Mouse (Mus musculus) CH12.LX (cell line): Measurements from ENCODE around the gene Srgap1. TPM values are rescaled to one million over a fixed set of nuclear protein-coding genes. Genes with fewer than 3 reads are reported as not detected.

Experiments
- DNase-seq: peaks from one replicate; pipeline ENCODE4 v3.0.0-alpha.2; 2013; ENCODE audit errors: extremely low read depth
- H3K27ac ChIP-seq: 2 replicates; pipeline ENCODE4 v1.5.1; 2012; ENCODE audit warnings: low read depth, mild to moderate bottlenecking, control low read depth, moderate library complexity; ENCODE audit not compliant: insufficient read depth
- H3K27me3 ChIP-seq: replicated peaks from 2 replicates; pipeline ENCODE3; 2012; ENCODE audit warnings: inconsistent platforms
- H3K36me3 ChIP-seq, 2 experiments: replicated peaks in 1 of 2; 2 replicates each; pipeline versions ENCODE3 to v1.6.1; 2012; ENCODE audit warnings: inconsistent platforms in 1 of 2, low read length in 1 of 2, mild to moderate bottlenecking in 1 of 2, mixed read lengths in 1 of 2, moderate library complexity in 1 of 2; ENCODE audit not compliant: control insufficient read depth in 1 of 2, insufficient read depth in 1 of 2
- H3K4me1 ChIP-seq, 2 experiments: 2 replicates each; pipeline ENCODE4 v1.6.1; 2012; ENCODE audit warnings: inconsistent platforms in 1 of 2, moderate library complexity in 1 of 2; ENCODE audit not compliant: insufficient read depth in 2 of 2, control insufficient read depth in 1 of 2
- H3K4me2 ChIP-seq: 2 replicates; pipeline ENCODE4 v1.6.1; 2012; ENCODE audit warnings: low read depth, mild to moderate bottlenecking, control low read depth; ENCODE audit not compliant: poor library complexity, insufficient read depth, severe bottlenecking
- H3K4me3 ChIP-seq, 3 experiments: fragments of 150-350 bp in 1 of 3; sonication (generic) in 1 of 3; replicated peaks in 1 of 3; 2 replicates each; pipeline versions ENCODE3 to v1.5.1; 2011 to 2012; ENCODE audit warnings: low read depth in 2 of 3, low read length in 2 of 3, mild to moderate bottlenecking in 2 of 3, moderate library complexity in 2 of 3, control low read depth in 1 of 3, improper control_type of control experiment in 1 of 3, inconsistent platforms in 1 of 3, mixed read lengths in 1 of 3; ENCODE audit not compliant: poor library complexity in 1 of 3
- H3K79me2 ChIP-seq: replicated peaks from 2 replicates; pipeline ENCODE4 v1.6.1; 2012; ENCODE audit warnings: mild to moderate bottlenecking, moderate library complexity; ENCODE audit not compliant: control insufficient read depth, poor library complexity, insufficient read depth, severe bottlenecking; ENCODE audit errors: extremely low read depth
- H3K9ac ChIP-seq: 2 replicates; pipeline ENCODE4 v1.6.1; 2012; ENCODE audit warnings: low read depth, mild to moderate bottlenecking, control low read depth, moderate library complexity; ENCODE audit not compliant: insufficient read depth
- H3K9me3 ChIP-seq: replicated peaks from 2 replicates; pipeline ENCODE3; 2012; ENCODE audit warnings: low read length, inconsistent platforms, mixed read lengths
- CHD2 ChIP-seq: IDR thresholded peaks from 2 replicates; pipeline ENCODE4 v1.6.1; 2011; ENCODE audit warnings: low read length, improper control_type of control experiment
- E2F4 ChIP-seq: IDR thresholded peaks from 2 replicates; pipeline ENCODE4 v1.6.1; 2011; ENCODE audit warnings: low read depth, low read length, improper control_type of control experiment; ENCODE audit not compliant: insufficient replicate concordance
- ELF1 ChIP-seq: IDR thresholded peaks from 2 replicates; pipeline ENCODE4 v1.6.1; 2014; ENCODE audit warnings: low read depth, mild to moderate bottlenecking, inconsistent platforms, low read length, improper control_type of control experiment
- GABPA ChIP-seq: IDR thresholded peaks from 2 replicates; pipeline ENCODE4 v1.6.1; 2012; ENCODE audit warnings: low read depth, low read length, improper control_type of control experiment, inconsistent platforms; ENCODE audit not compliant: insufficient replicate concordance
- JUN ChIP-seq: IDR thresholded peaks from 2 replicates; pipeline ENCODE4 v1.6.1; 2011; ENCODE audit warnings: low read depth, mild to moderate bottlenecking, low read length, improper control_type of control experiment, moderate library complexity; ENCODE audit not compliant: insufficient read depth
- JUND ChIP-seq: conservative IDR thresholded peaks from 2 replicates; pipeline ENCODE4 v1.6.1; 2011; ENCODE audit warnings: low read depth, low read length, improper control_type of control experiment
- KAT2A ChIP-seq: IDR thresholded peaks from 2 replicates; pipeline ENCODE4 v1.6.1; 2012; ENCODE audit warnings: low read length, improper control_type of control experiment, inconsistent platforms; ENCODE audit not compliant: insufficient replicate concordance
- MAX ChIP-seq: IDR thresholded peaks from 2 replicates; pipeline ENCODE4 v1.6.1; 2011; ENCODE audit warnings: low read length, improper control_type of control experiment
- MAZ ChIP-seq: IDR thresholded peaks from 2 replicates; pipeline ENCODE4 v1.6.1; 2012; ENCODE audit warnings: low read depth, mild to moderate bottlenecking, inconsistent platforms, low read length, improper control_type of control experiment, moderate library complexity
- MEF2A ChIP-seq: IDR thresholded peaks from 2 replicates; pipeline ENCODE4 v1.6.1; 2014; ENCODE audit warnings: low read depth, mild to moderate bottlenecking, inconsistent platforms, low read length, improper control_type of control experiment, borderline replicate concordance
- MYC ChIP-seq: IDR thresholded peaks from 2 replicates; pipeline ENCODE4 v1.6.1; 2011; ENCODE audit warnings: low read depth, mild to moderate bottlenecking, improper control_type of control experiment, low read length
- NELFE ChIP-seq: IDR thresholded peaks from 2 replicates; pipeline ENCODE4 v1.6.1; 2011; ENCODE audit warnings: low read depth, low read length, improper control_type of control experiment
- POLR2AphosphoS2 ChIP-seq: IDR thresholded peaks from 2 replicates; pipeline ENCODE4 v1.6.1; 2011; ENCODE audit warnings: low read depth, low read length, improper control_type of control experiment
- RCOR1 ChIP-seq: conservative IDR thresholded peaks from 2 replicates; pipeline ENCODE4 v1.6.1; 2012; ENCODE audit warnings: low read depth, mild to moderate bottlenecking, inconsistent platforms, low read length, improper control_type of control experiment
- SIN3A ChIP-seq: IDR thresholded peaks from 2 replicates; pipeline ENCODE4 v1.6.1; 2012; ENCODE audit warnings: low read length, improper control_type of control experiment, inconsistent platforms
- SMC3 ChIP-seq: IDR thresholded peaks from 2 replicates; pipeline ENCODE4 v1.6.1; 2011; ENCODE audit warnings: low read depth, low read length, improper control_type of control experiment
- TBP ChIP-seq: conservative IDR thresholded peaks from 2 replicates; pipeline ENCODE4 v1.6.1; 2011; ENCODE audit warnings: low read depth, low read length, improper control_type of control experiment
- TCF12 ChIP-seq: IDR thresholded peaks from 2 replicates; pipeline ENCODE4 v1.6.1; 2014; ENCODE audit warnings: low read depth, mild to moderate bottlenecking, inconsistent platforms, low read length, improper control_type of control experiment
- USF1 ChIP-seq: IDR thresholded peaks from 2 replicates; pipeline ENCODE4 v1.6.1; 2014; ENCODE audit warnings: low read depth, mild to moderate bottlenecking, inconsistent platforms, low read length, improper control_type of control experiment
- ZC3H11A ChIP-seq: IDR thresholded peaks from 2 replicates; pipeline ENCODE4 v1.6.1; 2012; ENCODE audit warnings: low read depth, mild to moderate bottlenecking, inconsistent platforms, low read length, improper control_type of control experiment
- ZMIZ1 ChIP-seq: IDR thresholded peaks from 2 replicates; pipeline ENCODE4 v1.6.1; 2012; ENCODE audit warnings: low read depth, mild to moderate bottlenecking, inconsistent platforms, low read length, improper control_type of control experiment
- ZNF384 ChIP-seq: IDR thresholded peaks from 2 replicates; pipeline ENCODE4 v1.6.1; 2012; ENCODE audit warnings: low read depth, low read length, improper control_type of control experiment, inconsistent platforms
- dilution Hi-C: fragments of 300-500 bp; cut with MboI; formaldehyde crosslinking; loops from 2 replicates; pipeline ENCODE4 v1.14.3; 2020; ENCODE audit warnings: low sequenced_read_pairs; ENCODE audit not compliant: extremely low pct_unique_long_range_greater_than_20kb, extremely low pct_ligation_motif_present
- in situ Hi-C: fragments of 300-500 bp; cut with MboI; formaldehyde crosslinking; loops from 3 replicates; pipeline ENCODE4 v1.14.3; 2019; ENCODE audit warnings: low sequenced_read_pairs, low pct_ligation_motif_present, low pct_unique_long_range_greater_than_20kb, mixed read lengths
- polyA plus RNA-seq: library from polyadenylated mRNA; unstranded; fragments of >175 nt; gene quantifications from 2 replicates; pipeline ENCODE4 v1.2.1, GENCODE M21; 2012; ENCODE audit warnings: low read depth; ENCODE audit not compliant: insufficient read length
- total RNA-seq, 2 experiments: library from RNA; depleted of rRNA; stranded (reverse); fragments of 300-350 nt in 1 of 2; fragments of >200 nt in 1 of 2; gene quantifications; 2 replicates each; pipeline ENCODE4 v1.2.3; 2012 to 2014

The Srgap1 gene
- total and polyA plus RNA-seq, 3 experiments = not detected

DNA sequence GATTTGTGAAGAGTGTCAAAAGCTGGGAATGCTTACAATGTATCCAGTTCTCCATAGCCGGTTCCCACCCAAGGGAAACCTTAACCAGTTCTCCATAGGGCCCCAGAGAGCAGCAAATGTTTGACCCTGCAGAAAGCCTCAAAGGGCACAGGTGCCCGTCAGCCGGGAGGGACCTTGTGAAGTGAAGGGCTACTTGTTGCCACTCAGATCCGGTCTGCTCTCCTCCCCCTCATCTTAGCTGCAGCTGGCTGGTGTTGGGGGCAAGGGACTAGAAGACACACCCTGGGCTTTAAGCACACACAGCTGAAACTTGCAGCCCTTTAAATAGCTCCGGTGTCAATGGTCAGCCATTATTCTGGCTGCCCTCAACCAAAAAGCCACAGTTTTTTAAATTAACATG lies 30.1 kb downstream of the Srgap1 start:
- no peak for DNase-seq
- H3K9me3 ChIP-seq = no peaks in the 10 kb centered on the region
- H3K36me3 ChIP-seq = no peaks in the 10 kb centered on the region
- H3K27ac ChIP-seq = no peak overlapping the region
- H3K4me3 ChIP-seq = no peak overlapping the region
- no peaks in the 10 kb centered on the region for H3K79me2 ChIP-seq
- no peaks in the 10 kb centered on the region for H3K27me3 ChIP-seq
- H3K4me1 ChIP-seq = no peaks in the 10 kb centered on the region
- in situ Hi-C loops = no loop called here
- H3K4me2 ChIP-seq = no peak overlapping the region
- TF ChIP-seq ELF1 (no peak), KAT2A (no peak), SMC3 (no peak), MAZ (no peak), RCOR1 (no peak), ZNF384 (no peak), GABPA (no peak), CHD2 (no peak), MAX (no peak), SIN3A (no peak), ZC3H11A (no peak), USF1 (no peak), JUND (no peak), MYC (no peak), E2F4 (no peak), TBP (no peak), JUN (no peak), ZMIZ1 (no peak), TCF12 (no peak), NELFE (no peak)
- dilution Hi-C loops = no loop called here
- H3K9ac ChIP-seq = no peak overlapping the region

GRCm38 (mm10) chr10:122016631-122017030 lies 30.5 kb downstream of the Srgap1 start:
- no peaks in the 10 kb centered on the region for H3K27me3 ChIP-seq
- H3K9me3 ChIP-seq = no peaks in the 10 kb centered on the region
- H3K27ac ChIP-seq = no peak overlapping the region
- no peak for DNase-seq
- in situ Hi-C loops = no loop called here
- H3K9ac ChIP-seq = no peak overlapping the region
- TF ChIP-seq MEF2A (no peak), POLR2AphosphoS2 (no peak), USF1 (no peak), E2F4 (no peak), MAX (no peak)
- TF ChIP-seq, all 38 proteins: peak for 0
- dilution Hi-C loops = no loop called here
- H3K4me3 ChIP-seq = no peak overlapping the region
- H3K36me3 ChIP-seq = no peaks in the 10 kb centered on the region
- H3K4me2 ChIP-seq = no peak overlapping the region
- no peaks in the 10 kb centered on the region for H3K79me2 ChIP-seq
- H3K4me1 ChIP-seq = no peaks in the 10 kb centered on the region
